Mouse (Mus musculus) stomach, postnatal 0 days (tissue): ENCODE results near the gene Lmntd1. TPM values are rescaled to one million over a fixed set of nuclear protein-coding genes. Genes with fewer than 3 reads are reported as not detected.

Experiments used
- ATAC-seq: fragments of 200-750 bp; cut with Nextera tagmentation; 2 replicates; pipeline ENCODE4 v1.8.0; 2017; ENCODE audit not compliant: low FRiP score, low TSS enrichment
- DNase-seq: peaks from one replicate; pipeline ENCODE4 v3.0.0-alpha.2; 2016; ENCODE audit warnings: low spot score
- H3K27ac ChIP-seq: fragments of 300-500 bp; sonication (generic); replicated peaks from 2 replicates; pipeline ENCODE4 v1.5.1; 2014; ENCODE audit warnings: mild to moderate bottlenecking, control low read depth
- H3K27me3 ChIP-seq: fragments of 300-500 bp; sonication (generic); 2 replicates; pipeline ENCODE4 v1.6.1; 2014; ENCODE audit warnings: low read length; ENCODE audit not compliant: control insufficient read depth, insufficient read depth
- H3K36me3 ChIP-seq: fragments of 300-500 bp; sonication (generic); 2 replicates; pipeline ENCODE4 v1.6.1; 2014; ENCODE audit warnings: low read length, mixed read lengths; ENCODE audit not compliant: control insufficient read depth, insufficient read depth
- H3K4me1 ChIP-seq: fragments of 300-500 bp; sonication (generic); replicated peaks from 2 replicates; pipeline ENCODE4 v1.6.1; 2014; ENCODE audit warnings: antibody characterized with exemption; ENCODE audit not compliant: control insufficient read depth, insufficient read depth
- H3K4me2 ChIP-seq: fragments of 300-500 bp; sonication (generic); replicated peaks from 2 replicates; pipeline ENCODE4 v1.6.1; 2014; ENCODE audit warnings: low read depth, mild to moderate bottlenecking, control low read depth, moderate library complexity
- H3K4me3 ChIP-seq: fragments of 300-500 bp; sonication (generic); 2 replicates; pipeline ENCODE4 v1.5.1; 2014; ENCODE audit warnings: low read depth, low read length, control low read depth
- H3K9ac ChIP-seq: fragments of 300-500 bp; sonication (generic); 2 replicates; pipeline ENCODE4 v1.6.1; 2014; ENCODE audit warnings: mild to moderate bottlenecking, low read length, control low read depth, mixed read lengths
- H3K9me3 ChIP-seq: fragments of 300-500 bp; sonication (generic); 2 replicates; pipeline ENCODE4 v1.6.1; 2016; ENCODE audit warnings: low read length; ENCODE audit not compliant: control insufficient read depth
- CTCF ChIP-seq: IDR thresholded peaks from 2 replicates; pipeline ENCODE4 v1.5.1; 2016; ENCODE audit warnings: antibody characterized with exemption, low read depth, mild to moderate bottlenecking, moderate library complexity
- EP300 ChIP-seq: optimal IDR thresholded peaks from 2 replicates; pipeline ENCODE3; 2016; ENCODE audit warnings: antibody characterized with exemption
- WGBS: fragments of 180-500 bp; shearing (Covaris S2); extraction: QIAGEN DNeasy Blood & Tissue Kit; methylation state at CpG from one replicate; pipeline ENCODE4 v1.1.7; 2014; 5-methylcytosine and 5-hydroxymethylcytosine counted together
- polyA plus RNA-seq: library from polyadenylated mRNA; unstranded; fragments of >200 nt; fragmentation: Nextera tagmentation; extraction: Ambion mirVana; gene quantifications from 2 replicates; pipeline ENCODE4 v1.2.1, GENCODE M21; 2015

Gene Lmntd1
- polyA plus RNA-seq, 1 experiment from 2014 or later = 0.16 TPM

GRCm38 (mm10) chr6:145426501-145426900, 187.6 kb downstream of the Lmntd1 start:
- TF ChIP-seq EP300 (no peak), CTCF (no peak)
- no peak overlapping the region for H3K4me2 ChIP-seq
- no peaks in the 10 kb centered on the region for H3K4me1 ChIP-seq
- DNase-seq (no peak), ATAC-seq (no peak)
- WGBS = 73% methylated on average over 10 of the region's 10 CpGs
- H3K4me3 ChIP-seq = no peak overlapping the region
- no peaks in the 10 kb centered on the region for H3K9me3 ChIP-seq
- no peak overlapping the region for H3K9ac ChIP-seq
- no peak overlapping the region for H3K27ac ChIP-seq
- H3K36me3 ChIP-seq = no peaks in the 10 kb centered on the region
- no peaks in the 10 kb centered on the region for H3K27me3 ChIP-seq

GRCm38 (mm10) chr6:145424156-145424555, 190.0 kb downstream of the Lmntd1 start:
- TF ChIP-seq EP300 = no peak
- no peak for TF ChIP-seq CTCF
- no peak overlapping the region for H3K27ac ChIP-seq
- ATAC-seq = no peak
- no peak overlapping the region for H3K9ac ChIP-seq
- H3K4me3 ChIP-seq = no peak overlapping the region
- DNase-seq = peak; percentile 7
- H3K9me3 ChIP-seq = no peaks in the 10 kb centered on the region
- H3K36me3 ChIP-seq = no peaks in the 10 kb centered on the region
- H3K4me1 ChIP-seq = no peaks in the 10 kb centered on the region
- H3K27me3 ChIP-seq = no peaks in the 10 kb centered on the region
- WGBS = 79% methylated on average over 1 of the region's 1 CpGs
- H3K4me2 ChIP-seq = no peak overlapping the region

GRCm38 (mm10) chr6:145423484-145423883, 190.6 kb downstream of the Lmntd1 start:
- Histone ChIP-seq H3K9ac (no peak overlapping the region), H3K4me1 (no peaks in the 10 kb centered on the region), H3K27ac (no peak overlapping the region), H3K36me3 (no peaks in the 10 kb centered on the region), H3K4me2 (no peak overlapping the region), H3K4me3 (no peak overlapping the region), H3K27me3 (no peaks in the 10 kb centered on the region), H3K9me3 (no peaks in the 10 kb centered on the region)
- 73% methylated on average over 12 of the region's 12 CpGs for WGBS
- DNase-seq = peak; percentile 11
- TF ChIP-seq CTCF (no peak), EP300 (no peak)
- ATAC-seq = no peak

GRCm38 (mm10) chr6:145421666-145422065, 192.5 kb downstream of the Lmntd1 start:
- Histone ChIP-seq H3K4me2 (no peak overlapping the region), H3K4me3 (no peak overlapping the region), H3K9me3 (no peaks in the 10 kb centered on the region), H3K36me3 (no peaks in the 10 kb centered on the region), H3K27ac (no peak overlapping the region), H3K9ac (no peak overlapping the region), H3K27me3 (no peaks in the 10 kb centered on the region), H3K4me1 (no peaks in the 10 kb centered on the region)
- WGBS = 84% methylated on average over 9 of the region's 9 CpGs
- ATAC-seq (no peak), DNase-seq (no peak)
- TF ChIP-seq CTCF = no peak
- no peak for TF ChIP-seq EP300

- H3K4me1 ChIP-seq = no peaks in the 10 kb centered on the region
- H3K36me3 ChIP-seq = no peaks in the 10 kb centered on the region
- no peaks in the 10 kb centered on the region for H3K9me3 ChIP-seq
- H3K4me3 ChIP-seq = no peak overlapping the region
- H3K9ac ChIP-seq = no peak overlapping the region
- H3K27me3 ChIP-seq = no peaks in the 10 kb centered on the region
- DNase-seq (peak; percentile 14), ATAC-seq (no peak)
- 67% methylated on average over 4 of the region's 4 CpGs for WGBS
- H3K4me2 ChIP-seq = no peak overlapping the region
- TF ChIP-seq CTCF = peak; percentile 64
- no peak for TF ChIP-seq EP300
- no peak overlapping the region for H3K27ac ChIP-seq
Measured at GRCm38 (mm10) chr6:145420407-145420806, 193.7 kb downstream of the Lmntd1 start.

GRCm38 (mm10) chr6:145418856-145419255, 195.3 kb downstream of the Lmntd1 start:
- no peak overlapping the region for H3K4me2 ChIP-seq
- no peaks in the 10 kb centered on the region for H3K4me1 ChIP-seq
- H3K9ac ChIP-seq = no peak overlapping the region
- H3K4me3 ChIP-seq = no peak overlapping the region
- no peak overlapping the region for H3K27ac ChIP-seq
- TF ChIP-seq CTCF (no peak), EP300 (no peak)
- WGBS = 97% methylated on average over 5 of the region's 5 CpGs
- no peak for ATAC-seq
- peak; percentile 5 for DNase-seq
- H3K9me3 ChIP-seq = no peaks in the 10 kb centered on the region
- H3K36me3 ChIP-seq = no peaks in the 10 kb centered on the region
- no peaks in the 10 kb centered on the region for H3K27me3 ChIP-seq
